Mouse (Mus musculus): ENCODE results near the gene Camkmt.

- TF ChIP-seq CTCF (IDR thresholded peaks at IDR 0.05; ENCODE audit: borderline replicate concordance, extremely low read depth, insufficient read depth, insufficient read length) (no peak), POLR2A (IDR thresholded peaks at IDR 0.05; ENCODE audit: borderline replicate concordance, extremely low read depth, insufficient read depth, insufficient read length, poor library complexity, severe bottlenecking) (no peak)
These were observed 159.4 kb downstream of the Camkmt start for GRCm38 (mm10) chr17:85249744-85250143.

All from brain, embryonic 14.5 days (tissue).